Mouse (Mus musculus) layer of hippocampus, adult 6 months (tissue): ENCODE data around the gene Aadac. TPM values are rescaled to one million over a fixed set of nuclear protein-coding genes. Genes with fewer than 3 reads are reported as not detected.

Source experiments
- long read RNA-seq, 2 experiments: library from polyadenylated mRNA; unstranded; transcript quantifications; one replicate each; pipeline ENCODE4 v2.0.0; 2019 to 2020
- polyA plus RNA-seq: library from polyadenylated mRNA; unstranded; fragments of <200 nt; fragmentation: Nextera tagmentation; gene quantifications from 2 replicates; pipeline ENCODE4 v1.2.3, GENCODE M21; 2021

The Aadac gene
- not detected in 2 replicates for polyA plus RNA-seq
- long read RNA-seq, experiment 1: 0 reads
- long read RNA-seq, experiment 2: 0 reads

GRCm38 (mm10) chr3:60025417-60025816 is at the start of gene Aadac:
Gene Aadac, plus strand, starts transcription at chr3:60025717.

GRCm38 (mm10) chr3:60006443-60006842 is 19.1 kb upstream of the Aadac start, which contains the start of gene Aadacl2:
Gene Aadacl2, plus strand, starts transcription at chr3:60006743.

GRCm38 (mm10) chr3:60081648-60082047 is 56.1 kb downstream of the Aadac start, which contains the start of gene Sucnr1:
Gene Sucnr1, plus strand, starts transcription at chr3:60081869.

Other genes with a start within 250 kb of the Aadac start
- not detected in 2 replicates for gene Gm8298, start 164.7 kb upstream of the Aadac start, polyA plus RNA-seq
- gene C130079G13Rik, start 100.5 kb upstream of the Aadac start, polyA plus RNA-seq: not detected in 2 replicates
- not detected in 2 replicates for gene Aadacl2, start 19.0 kb upstream of the Aadac start, polyA plus RNA-seq
- gene Sucnr1, start 56.2 kb downstream of the Aadac start, polyA plus RNA-seq: not detected in 2 replicates